Mouse (Mus musculus): ENCODE results near the gene Guca1a. TPM values are rescaled to one million over a fixed set of nuclear protein-coding genes. Genes with fewer than 3 reads are reported as not detected.

The Guca1a gene
- polyA plus RNA-seq (2012; ENCODE audit: insufficient read depth, insufficient read length, low replicate concordance, missing spikeins): not detected in 2 replicates

GRCm38 (mm10) chr17:47400451-47400850, at the start of gene Guca1a:
Gene Guca1a, minus strand, starts transcription at chr17:47400584.
- 20% methylated on average over 10 of the region's 10 CpGs for WGBS
- peaks cover 1% of the 10 kb centered on the region; the same call in 1 of the 2 replicates for H3K4me1 ChIP-seq (ENCODE audit: control insufficient read depth, insufficient read depth, low read length)
- TF ChIP-seq CTCF (IDR thresholded peaks at IDR 0.05; ENCODE audit: insufficient read depth, low read depth, low read length) (no peak), POLR2A (IDR thresholded peaks at IDR 0.05; ENCODE audit: insufficient read depth, low read depth, low read length) (no peak)
- H3K27ac ChIP-seq (ENCODE audit: insufficient read depth, low read depth, low read length): no peak within 1 kb of the TSS
- no peak within 1 kb of the TSS for H3K4me3 ChIP-seq (ENCODE audit: insufficient read depth, low read depth, low read length)

- TF ChIP-seq CTCF (IDR thresholded peaks at IDR 0.05; ENCODE audit: insufficient read depth, low read depth, low read length) (no peak), POLR2A (IDR thresholded peaks at IDR 0.05; ENCODE audit: insufficient read depth, low read depth, low read length) (no peak)
- H3K27ac ChIP-seq (ENCODE audit: insufficient read depth, low read depth, low read length): no peak overlapping the region
- H3K4me1 ChIP-seq (ENCODE audit: control insufficient read depth, insufficient read depth, low read length): peaks cover 10% of the 10 kb centered on the region; the same call in 1 of the 2 replicates
- WGBS: 91% methylated on average over 5 of the region's 5 CpGs
- no peak overlapping the region for H3K4me3 ChIP-seq (ENCODE audit: insufficient read depth, low read depth, low read length)
Observed at GRCm38 (mm10) chr17:47449432-47449831, 49.0 kb upstream of the Guca1a start.

- TF ChIP-seq POLR2A (IDR thresholded peaks at IDR 0.05; ENCODE audit: insufficient read depth, low read depth, low read length) (no peak), CTCF (IDR thresholded peaks at IDR 0.05; ENCODE audit: insufficient read depth, low read depth, low read length) (no peak)
- 75% methylated on average over 8 of the region's 8 CpGs for WGBS
- H3K27ac ChIP-seq (ENCODE audit: insufficient read depth, low read depth, low read length): no peak overlapping the region
Observed at GRCm38 (mm10) chr17:47448523-47449372, 48.4 kb upstream of the Guca1a start.

GRCm38 (mm10) chr17:47446561-47446960, 46.2 kb upstream of the Guca1a start:
- 90% methylated on average over 11 of the region's 11 CpGs for WGBS
- H3K27ac ChIP-seq (ENCODE audit: insufficient read depth, low read depth, low read length): no peak overlapping the region

More at GRCm38 (mm10) chr17:47448523-47449372, 48.4 kb upstream of the Guca1a start:
- Histone ChIP-seq H3K4me3 (ENCODE audit: insufficient read depth, low read depth, low read length) (no peak overlapping the region), H3K4me1 (ENCODE audit: control insufficient read depth, insufficient read depth, low read length) (peaks cover 10% of the 10 kb centered on the region; the same call in 1 of the 2 replicates)

GRCm38 (mm10) chr17:47446025-47446424, 45.6 kb upstream of the Guca1a start:
- H3K4me1 ChIP-seq (ENCODE audit: control insufficient read depth, insufficient read depth, low read length): peaks cover 13% of the 10 kb centered on the region
- H3K4me3 ChIP-seq (ENCODE audit: insufficient read depth, low read depth, low read length): no peak overlapping the region
- no peak for TF ChIP-seq POLR2A (IDR thresholded peaks at IDR 0.05; ENCODE audit: insufficient read depth, low read depth, low read length)
- no peak for TF ChIP-seq CTCF (IDR thresholded peaks at IDR 0.05; ENCODE audit: insufficient read depth, low read depth, low read length)
- H3K27ac ChIP-seq (ENCODE audit: insufficient read depth, low read depth, low read length): no peak overlapping the region
- WGBS: 94% methylated on average over 9 of the region's 9 CpGs

More at GRCm38 (mm10) chr17:47446561-47446960, 46.2 kb upstream of the Guca1a start:
- Histone ChIP-seq H3K4me3 (ENCODE audit: insufficient read depth, low read depth, low read length) (no peak overlapping the region), H3K4me1 (ENCODE audit: control insufficient read depth, insufficient read depth, low read length) (peaks cover 14% of the 10 kb centered on the region)
- TF ChIP-seq POLR2A (IDR thresholded peaks at IDR 0.05; ENCODE audit: insufficient read depth, low read depth, low read length) (no peak), CTCF (IDR thresholded peaks at IDR 0.05; ENCODE audit: insufficient read depth, low read depth, low read length) (no peak)

GRCm38 (mm10) chr17:47445518-47445917, 45.1 kb upstream of the Guca1a start:
- H3K27ac ChIP-seq (ENCODE audit: insufficient read depth, low read depth, low read length): no peak overlapping the region
- peaks cover 11% of the 10 kb centered on the region for H3K4me1 ChIP-seq (ENCODE audit: control insufficient read depth, insufficient read depth, low read length)
- TF ChIP-seq POLR2A (IDR thresholded peaks at IDR 0.05; ENCODE audit: insufficient read depth, low read depth, low read length): no peak
- TF ChIP-seq CTCF (IDR thresholded peaks at IDR 0.05; ENCODE audit: insufficient read depth, low read depth, low read length): no peak
- H3K4me3 ChIP-seq (ENCODE audit: insufficient read depth, low read depth, low read length): no peak overlapping the region
- 90% methylated on average over 11 of the region's 11 CpGs for WGBS

- Histone ChIP-seq H3K27ac (ENCODE audit: insufficient read depth, low read depth, low read length) (no peak overlapping the region), H3K4me1 (ENCODE audit: control insufficient read depth, insufficient read depth, low read length) (peaks cover 11% of the 10 kb centered on the region), H3K4me3 (ENCODE audit: insufficient read depth, low read depth, low read length) (no peak overlapping the region)
- TF ChIP-seq CTCF (IDR thresholded peaks at IDR 0.05; ENCODE audit: insufficient read depth, low read depth, low read length) (no peak), POLR2A (IDR thresholded peaks at IDR 0.05; ENCODE audit: insufficient read depth, low read depth, low read length) (no peak)
- 76% methylated on average over 6 of the region's 6 CpGs for WGBS
Observed at GRCm38 (mm10) chr17:47444113-47444512, 43.7 kb upstream of the Guca1a start.

- WGBS: 93% methylated on average over 3 of the region's 3 CpGs
- Histone ChIP-seq H3K4me3 (ENCODE audit: insufficient read depth, low read depth, low read length) (no peak overlapping the region), H3K4me1 (ENCODE audit: control insufficient read depth, insufficient read depth, low read length) (peaks cover 11% of the 10 kb centered on the region), H3K27ac (ENCODE audit: insufficient read depth, low read depth, low read length) (no peak overlapping the region)
- no peak for TF ChIP-seq POLR2A (IDR thresholded peaks at IDR 0.05; ENCODE audit: insufficient read depth, low read depth, low read length)
- TF ChIP-seq CTCF (IDR thresholded peaks at IDR 0.05; ENCODE audit: insufficient read depth, low read depth, low read length): no peak
Observed at GRCm38 (mm10) chr17:47442271-47442670, 41.9 kb upstream of the Guca1a start.
